Mouse (Mus musculus) liver, postnatal 0 days (tissue): ENCODE measurements at regions not wholly inside any gene's neighbourhood (a gene's known extent, or its start where the extent isn't known, plus 50 kb on each side); places are given as distances from the start of the nearest gene placed in this dataset.

ENCODE experiments used
- ATAC-seq: fragments of 200-750 bp; cut with Nextera tagmentation; 2 replicates; pipeline ENCODE4 v1.8.0; 2017; ENCODE audit warnings: mild to moderate bottlenecking, moderate library complexity
- DNase-seq: peaks from one replicate; pipeline ENCODE4 v3.0.0-alpha.2; 2016
- H3K27ac ChIP-seq: fragments of 300-500 bp; sonication (generic); 2 replicates; pipeline ENCODE4 v1.5.1; 2014; ENCODE audit warnings: antibody characterized with exemption, moderate library complexity, mild to moderate bottlenecking, low read depth
- H3K27me3 ChIP-seq: fragments of 300-500 bp; sonication (generic); 2 replicates; pipeline ENCODE4 v1.6.1; 2014; ENCODE audit warnings: low read length, control low read depth, mixed read lengths; ENCODE audit not compliant: insufficient read depth
- H3K36me3 ChIP-seq: fragments of 300-500 bp; sonication (generic); replicated peaks from 2 replicates; pipeline ENCODE4 v1.6.1; 2014; ENCODE audit warnings: mild to moderate bottlenecking, control low read depth, low read length, moderate library complexity, mixed read lengths; ENCODE audit not compliant: insufficient read depth
- H3K4me1 ChIP-seq: fragments of 300-500 bp; sonication (generic); 2 replicates; pipeline ENCODE4 v1.6.1; 2014; ENCODE audit warnings: antibody characterized with exemption, mild to moderate bottlenecking, control low read depth; ENCODE audit not compliant: insufficient read depth
- H3K4me2 ChIP-seq: fragments of 300-500 bp; sonication (generic); 2 replicates; pipeline ENCODE4 v1.6.1; 2014; ENCODE audit warnings: low read depth, mild to moderate bottlenecking, low read length, moderate library complexity, mixed read lengths
- H3K4me3 ChIP-seq: fragments of 300-500 bp; sonication (generic); 2 replicates; pipeline ENCODE4 v1.5.1; 2014; ENCODE audit warnings: low read depth, low read length
- H3K9ac ChIP-seq: fragments of 300-500 bp; sonication (generic); replicated peaks from 2 replicates; pipeline ENCODE4 v1.6.1; 2014; ENCODE audit warnings: mild to moderate bottlenecking, moderate library complexity
- H3K9me3 ChIP-seq: fragments of 300-500 bp; sonication (generic); 2 replicates; pipeline ENCODE4 v1.6.1; 2016; ENCODE audit warnings: mild to moderate bottlenecking, control low read depth, low read length, mixed read lengths
- CTCF ChIP-seq: sonication (generic); IDR thresholded peaks from 2 replicates; pipeline ENCODE4 v1.5.1; 2016; ENCODE audit warnings: antibody characterized with exemption, low read depth
- EP300 ChIP-seq: IDR thresholded peaks from 2 replicates; pipeline ENCODE4 v1.6.1; 2016; ENCODE audit warnings: antibody characterized with exemption, low read depth, mild to moderate bottlenecking
- WGBS: fragments of 180-500 bp; shearing (Covaris S2); extraction: QIAGEN DNeasy Blood & Tissue Kit; methylation state at CpG from one replicate; pipeline ENCODE4 v1.1.7; 2014; ENCODE audit not compliant: insufficient replicate concordance; 5-methylcytosine and 5-hydroxymethylcytosine counted together

DNA sequence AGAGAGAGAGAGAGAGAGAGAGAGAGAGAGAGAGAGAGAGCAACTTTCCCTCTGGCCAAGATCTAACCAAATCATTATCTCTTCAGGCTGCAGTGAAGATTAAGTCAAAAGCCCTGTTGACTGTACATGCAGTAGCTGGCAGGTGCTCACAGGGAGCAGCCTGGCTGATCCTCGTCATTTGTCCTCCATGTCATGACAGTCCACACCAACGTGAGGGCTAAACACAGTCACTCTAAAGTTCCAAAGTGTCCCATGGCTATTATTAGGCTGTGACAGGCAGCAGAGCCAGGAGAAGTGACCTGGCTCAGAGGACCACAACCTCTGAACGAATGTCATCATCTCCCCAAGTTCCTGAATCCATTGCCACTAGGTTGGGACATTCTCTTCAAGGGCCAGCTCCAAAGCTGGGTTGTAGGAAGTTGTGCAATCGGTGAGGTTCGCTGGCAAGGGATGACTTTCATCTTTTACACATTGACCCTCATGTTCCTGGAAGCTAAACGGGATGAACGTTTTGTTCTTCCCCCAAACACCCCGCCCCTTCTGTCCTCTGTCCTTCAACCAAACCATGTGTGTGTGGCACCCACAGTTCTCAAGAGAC, 138.4 kb downstream of the Tomm20 start:
- Histone ChIP-seq H3K9ac (peak overlapping the region; percentile 31; the same call in 1 of the 2 replicates), H3K27ac (peak overlapping the region; percentile 97), H3K4me2 (no peak overlapping the region), H3K27me3 (no peaks in the 10 kb centered on the region), H3K9me3 (no peaks in the 10 kb centered on the region), H3K4me1 (peaks cover 45% of the 10 kb centered on the region), H3K4me3 (no peak overlapping the region), H3K36me3 (no peaks in the 10 kb centered on the region)
- peak; percentile 47; the same call in 1 of the 2 replicates for TF ChIP-seq CTCF
- TF ChIP-seq EP300, result peak; percentile 97
- ATAC-seq (peak; percentile 83), DNase-seq (peak; percentile 74)
- WGBS, result 21% methylated on average over 8 of the region's 8 CpGs

- no peak for ATAC-seq
- H3K9ac ChIP-seq, result peak overlapping the region; percentile 31
- H3K4me2 ChIP-seq, result no peak overlapping the region
- peak overlapping the region; percentile 97 for H3K27ac ChIP-seq
- H3K4me1 ChIP-seq, result peaks cover 45% of the 10 kb centered on the region
- no peaks in the 10 kb centered on the region for H3K9me3 ChIP-seq
- TF ChIP-seq EP300, result no peak
- no peak for TF ChIP-seq CTCF
- no peak for DNase-seq
- WGBS, result 71% methylated on average over 2 of the region's 2 CpGs
- no peaks in the 10 kb centered on the region for H3K36me3 ChIP-seq
- H3K4me3 ChIP-seq, result no peak overlapping the region
- H3K27me3 ChIP-seq, result no peaks in the 10 kb centered on the region
Observed at GRCm38 (mm10) chr8:126806591-126806990, 139.1 kb downstream of the Tomm20 start.

DNA sequence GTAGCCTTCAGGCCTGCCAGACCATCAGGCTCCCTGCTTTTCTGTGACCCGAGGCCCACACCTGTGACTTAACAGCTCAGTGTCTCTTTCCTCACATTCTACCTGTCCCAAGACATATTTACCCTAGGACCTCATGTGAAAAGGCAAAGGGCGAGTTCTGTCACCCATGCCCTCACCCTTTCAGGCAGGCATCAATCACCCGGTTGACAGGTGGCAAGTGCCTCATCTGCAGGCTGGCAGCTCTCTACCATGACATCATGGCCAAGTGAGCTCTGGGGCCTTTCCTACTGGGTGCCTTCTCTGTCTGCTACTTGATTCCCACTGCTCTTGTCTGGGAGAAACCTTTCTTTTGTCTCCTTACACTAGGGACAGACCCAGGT, 139.5 kb downstream of the Tomm20 start:
- TF ChIP-seq CTCF (no peak), EP300 (no peak)

DNA sequence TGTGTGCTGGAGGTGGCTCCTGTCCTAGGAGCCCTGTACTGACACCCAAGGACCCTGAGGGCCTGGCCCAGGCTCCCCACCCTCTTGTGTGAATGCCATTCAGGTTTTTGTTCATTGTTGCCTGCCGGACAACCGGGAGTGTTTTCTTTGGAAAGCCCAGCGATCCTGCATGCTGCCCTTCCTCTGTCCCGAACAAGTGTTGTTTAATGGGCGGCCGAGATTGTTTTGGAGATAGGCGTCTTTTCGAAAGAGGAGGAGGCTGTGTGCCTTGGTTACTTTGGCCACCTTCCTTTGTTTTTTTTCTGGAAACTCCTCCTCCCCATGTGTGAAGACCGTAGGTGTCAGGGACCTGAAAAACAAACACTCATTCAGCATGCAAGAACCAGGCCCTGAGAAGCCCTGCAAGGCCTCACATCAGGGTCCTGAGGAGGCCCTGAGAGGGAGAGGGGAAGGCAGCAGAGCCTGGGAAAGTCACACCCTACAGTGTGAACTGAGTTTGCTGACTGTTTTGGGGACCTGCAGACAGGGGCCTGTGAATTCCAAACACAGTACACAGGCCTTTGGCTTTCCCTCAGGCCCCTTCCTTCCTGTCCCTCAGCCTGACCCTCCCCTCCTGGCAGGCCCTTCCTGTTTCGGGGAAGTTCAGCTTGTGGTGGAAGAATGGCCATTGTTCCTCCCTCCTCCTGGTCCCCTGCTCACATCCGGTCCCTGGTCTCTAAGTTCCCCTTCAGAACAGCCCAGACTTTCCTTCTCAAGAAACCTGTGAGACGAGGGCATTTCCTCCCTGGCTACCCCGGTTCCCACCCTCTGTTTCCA, 140.1 kb downstream of the Tomm20 start:
- Histone ChIP-seq H3K4me2 (no peak overlapping the region), H3K9me3 (no peaks in the 10 kb centered on the region), H3K27ac (peak overlapping the region; percentile 97), H3K9ac (peak overlapping the region; percentile 28), H3K4me1 (peaks cover 42% of the 10 kb centered on the region), H3K27me3 (no peaks in the 10 kb centered on the region), H3K36me3 (no peaks in the 10 kb centered on the region), H3K4me3 (no peak overlapping the region)
- WGBS, result 28% methylated on average over 13 of the region's 13 CpGs
- DNase-seq (peak; percentile 66), ATAC-seq (no peak)
- no peak for TF ChIP-seq CTCF
- TF ChIP-seq EP300, result peak; percentile 57; the same call in 1 of the 2 replicates

More for the DNA sequence above, 139.5 kb downstream of the Tomm20 start:
- Histone ChIP-seq H3K4me2 (no peak overlapping the region), H3K27me3 (no peaks in the 10 kb centered on the region), H3K9me3 (no peaks in the 10 kb centered on the region), H3K9ac (peak overlapping the region; percentile 31), H3K36me3 (no peaks in the 10 kb centered on the region), H3K27ac (peak overlapping the region; percentile 97), H3K4me1 (peaks cover 45% of the 10 kb centered on the region), H3K4me3 (no peak overlapping the region)
- WGBS, result 33% methylated on average over 3 of the region's 3 CpGs
- no peak for DNase-seq
- no peak for ATAC-seq

GRCm38 (mm10) chr8:126804115-126804514, 141.5 kb downstream of the Tomm20 start:
- no peaks in the 10 kb centered on the region for H3K9me3 ChIP-seq
- no peak for DNase-seq

GRCm38 (mm10) chr8:126802641-126803040, 143.0 kb downstream of the Tomm20 start:
- no peaks in the 10 kb centered on the region for H3K36me3 ChIP-seq
- H3K9me3 ChIP-seq, result no peaks in the 10 kb centered on the region
- H3K4me2 ChIP-seq, result no peak overlapping the region
- 40% methylated on average over 4 of the region's 4 CpGs for WGBS
- H3K4me3 ChIP-seq, result no peak overlapping the region
- H3K27me3 ChIP-seq, result no peaks in the 10 kb centered on the region
- TF ChIP-seq EP300, result no peak
- no peak for TF ChIP-seq CTCF
- peaks cover 42% of the 10 kb centered on the region for H3K4me1 ChIP-seq
- DNase-seq (no peak), ATAC-seq (no peak)
- H3K27ac ChIP-seq, result peak overlapping the region; percentile 64
- no peak overlapping the region; the same call in 1 of the 2 replicates for H3K9ac ChIP-seq

More at GRCm38 (mm10) chr8:126804115-126804514, 141.5 kb downstream of the Tomm20 start:
- WGBS, result 42% methylated on average over 7 of the region's 7 CpGs
- H3K27me3 ChIP-seq, result no peaks in the 10 kb centered on the region
- H3K4me2 ChIP-seq, result no peak overlapping the region
- no peak overlapping the region; the same call in 1 of the 2 replicates for H3K9ac ChIP-seq
- ATAC-seq, result no peak
- peak; percentile 33; the same call in 1 of the 2 replicates for TF ChIP-seq EP300
- no peak for TF ChIP-seq CTCF
- no peak overlapping the region for H3K4me3 ChIP-seq
- H3K4me1 ChIP-seq, result peaks cover 42% of the 10 kb centered on the region
- H3K27ac ChIP-seq, result peak overlapping the region; percentile 97
- H3K36me3 ChIP-seq, result no peaks in the 10 kb centered on the region
